Mouse (Mus musculus): Measurements from ENCODE around the gene Zbtb3.

- no peak for TF ChIP-seq CTCF (IDR thresholded peaks at IDR 0.05; ENCODE audit: low read depth, low read length)
- no peak for TF ChIP-seq POLR2A (IDR thresholded peaks at IDR 0.05; ENCODE audit: borderline replicate concordance, low read depth, low read length)
Observed at GRCm38 (mm10) chr19:8803879-8804660, 1.7 kb downstream of the Zbtb3 start.

All from bone marrow macrophage, adult 2 months (primary cell).